8 mouse cellular contexts compared by ENCODE assay signal in the genomic region with DNA sequence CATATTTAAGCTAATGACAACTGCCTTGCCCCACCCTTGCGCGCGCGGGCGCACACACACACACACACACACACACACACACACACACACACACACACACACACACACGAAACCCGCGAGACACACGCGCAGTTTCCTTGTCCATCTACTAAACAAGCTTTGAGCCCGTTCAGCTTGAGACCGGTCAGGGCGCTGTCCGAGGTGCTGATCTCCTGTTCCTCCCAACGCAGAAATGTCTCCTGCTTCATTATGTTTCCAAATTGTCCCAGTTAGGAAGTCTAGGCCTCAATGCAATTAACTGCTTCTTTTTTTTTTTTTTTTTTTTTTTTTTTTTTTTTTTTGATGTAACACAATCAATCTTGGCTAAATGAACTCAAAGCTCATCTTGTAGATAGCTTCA. TPM values are rescaled to one million over a fixed set of nuclear protein-coding genes. Genes with fewer than 3 reads are reported as not detected.
DNase-seq lines count a peak whose midpoint lies in the region; ATAC-seq and TF ChIP-seq lines count a peak whose summit lies in the region.
"Had no signal": no experiment of that assay in that cellular context is flagged by ENCODE, and none has a peak within 500 bp of the region (broad histone marks: within the 10 kb centered on the region; RNA-seq: fewer than 3 reads in every experiment).

No protein-coding gene starts in this region.

- H3K4me3 ChIP-seq in E14TG2a.4 (replicated peaks; ENCODE audit: low read length) (peak overlapping the region; percentile 94), myocyte (no peak overlapping the region)
- H3K4me3 ChIP-seq in limb, embryonic 11.5 days (ENCODE audit: low read depth, low read length) = no peak overlapping the region

- H3K36me3 ChIP-seq in E14TG2a.4 (ENCODE audit: insufficient read depth, low read length) (peaks cover 33% of the 10 kb centered on the region), myocyte (ENCODE audit: control insufficient read depth, insufficient read depth) (no peaks in the 10 kb centered on the region)
- H3K36me3 ChIP-seq in limb, embryonic 11.5 days (ENCODE audit: control insufficient read depth, insufficient read depth, low read length) = no peaks in the 10 kb centered on the region
- H3K36me3 ChIP-seq: heart, embryonic 13.5 days had no signal

- WGBS in limb, embryonic 11.5 days = 1% methylated on average over 15 of the region's 15 CpGs

- DNase-seq in A20 (ENCODE audit: low read depth, low spot score) = peak; percentile 37
- peak; percentile 66 for DNase-seq in c-Kit-positive CD71-positive TER-119-positive erythroid progenitor cells, embryonic 14.5 days (ENCODE audit: low spot score)
- DNase-seq in gastrocnemius, postnatal 25 days = peak; percentile 44
- DNase-seq in limb, embryonic 11.5 days (ENCODE audit: low spot score) = peak; percentile 94
- peak; percentile 55 for DNase-seq in thymus, postnatal 0 days (ENCODE audit: low spot score)

- no peak for ATAC-seq in limb, embryonic 11.5 days (ENCODE audit: insufficient number of reproducible peaks, low FRiP score, low TSS enrichment, low read depth)

- peaks cover 76% of the 10 kb centered on the region for H3K4me1 ChIP-seq in E14TG2a.4 (replicated peaks; ENCODE audit: low read depth, low read length)
- H3K4me1 ChIP-seq in limb, embryonic 11.5 days (ENCODE audit: control insufficient read depth, insufficient read depth, low read length) = peaks cover 13% of the 10 kb centered on the region; the same call in 1 of the 2 replicates

- no peak overlapping the region for H3K27ac ChIP-seq in limb, embryonic 11.5 days (replicated peaks; ENCODE audit: low read depth, low read length)
- H3K27ac ChIP-seq: heart, embryonic 13.5 days had no signal

- TF ChIP-seq POLR2A in myocyte (IDR thresholded peaks at IDR 0.05; ENCODE audit: insufficient read length, low read depth) = no peak

- H3K9me3 ChIP-seq in E14TG2a.4 (ENCODE audit: low read length) = no peaks in the 10 kb centered on the region
- H3K9me3 ChIP-seq in limb, embryonic 11.5 days (ENCODE audit: control insufficient read depth, low read length) = no peaks in the 10 kb centered on the region
- H3K9me3 ChIP-seq: heart, embryonic 13.5 days had no signal

- no peaks in the 10 kb centered on the region for H3K79me2 ChIP-seq in myocyte (ENCODE audit: control insufficient read depth, insufficient read depth)

- no peak for TF ChIP-seq CTCF in E14TG2a.4 (conservative IDR thresholded peaks at IDR 0.05; ENCODE audit: low read length)

- no peak overlapping the region for H3ac ChIP-seq in myocyte (ENCODE audit: control insufficient read depth, insufficient read length)

- H3K27me3 ChIP-seq in E14TG2a.4 (ENCODE audit: insufficient read depth, low read length) = peaks cover 27% of the 10 kb centered on the region
- H3K27me3 ChIP-seq in limb, embryonic 11.5 days (ENCODE audit: control insufficient read depth, insufficient read depth, low read length) = peaks cover 55% of the 10 kb centered on the region
- peaks cover 55% of the 10 kb centered on the region for H3K27me3 ChIP-seq in myocyte (ENCODE audit: control insufficient read depth, insufficient read depth, insufficient read length)

- no peak overlapping the region for H3K4me2 ChIP-seq in limb, embryonic 11.5 days (ENCODE audit: low read depth, severe bottlenecking)
- H3K4me2 ChIP-seq in myocyte (ENCODE audit: low read depth) = no peak overlapping the region
- H3K4me2 ChIP-seq: heart, embryonic 13.5 days had no signal

- no peak overlapping the region for H3K9ac ChIP-seq in limb, embryonic 11.5 days (ENCODE audit: low read length)
- H3K9ac ChIP-seq: heart, embryonic 13.5 days had no signal

TF ChIP-seq in myocyte, 11 proteins besides CTCF, POLR2A, EP300 and RAD21:
- TF ChIP-seq REST (IDR thresholded peaks at IDR 0.05; ENCODE audit: insufficient read depth, insufficient read length) = peak; percentile 97
- no peak for TF ChIP-seq TCF3 (IDR thresholded peaks at IDR 0.05; ENCODE audit: insufficient read length, low read depth)

RNA-seq across cellular contexts. Expression of a gene that starts 1.5 kb away (rescaled TPM):
- 10 to 100 TPM; 17.0 to 23.6 TPM for total RNA-seq in gastrocnemius, postnatal 25 days (2021)
- polyA plus RNA-seq in limb, embryonic 11.5 days (2014; fragmentation: Nextera tagmentation; extraction: Ambion mirVana) = 75.2 and 94.6 TPM in 2 replicates
- polyA plus RNA-seq in myocyte (2012; fragmentation: generic; extraction: Trizol) = 19.5 TPM
- polyA plus RNA-seq in thymus, postnatal 0 days (2015; fragmentation: Nextera tagmentation; extraction: Ambion mirVana) = 104 and 120 TPM in 2 replicates

RNA-seq across cellular contexts. Expression of a gene that starts 2.0 kb away (rescaled TPM):
- not detected for total RNA-seq in gastrocnemius, postnatal 25 days (2021)
- 0.35 and 0.44 TPM in 2 replicates for polyA plus RNA-seq in limb, embryonic 11.5 days (2014; fragmentation: Nextera tagmentation; extraction: Ambion mirVana)
- not detected for polyA plus RNA-seq in myocyte (2012; fragmentation: generic; extraction: Trizol)
- 0.37 and 0.39 TPM in 2 replicates for polyA plus RNA-seq in thymus, postnatal 0 days (2015; fragmentation: Nextera tagmentation; extraction: Ambion mirVana)

RNA-seq across cellular contexts. Expression of a gene that starts 34.2 kb away (rescaled TPM):
- total RNA-seq in gastrocnemius, postnatal 25 days (2021) = 1 to 10 TPM; 3.4 to 4.1 TPM
- polyA plus RNA-seq in limb, embryonic 11.5 days (2014; fragmentation: Nextera tagmentation; extraction: Ambion mirVana) = 36.5 and 38.9 TPM in 2 replicates
- 5.6 TPM for polyA plus RNA-seq in myocyte (2012; fragmentation: generic; extraction: Trizol)
- polyA plus RNA-seq in thymus, postnatal 0 days (2015; fragmentation: Nextera tagmentation; extraction: Ambion mirVana) = 14.1 and 16.8 TPM in 2 replicates

RNA-seq across cellular contexts. Expression of a gene that starts 51.1 kb away (rescaled TPM):
- total RNA-seq in gastrocnemius, postnatal 25 days (2021) = 1 to 10 TPM; 2.3 to 3.1 TPM
- polyA plus RNA-seq in limb, embryonic 11.5 days (2014; fragmentation: Nextera tagmentation; extraction: Ambion mirVana) = 11.8 and 12.3 TPM in 2 replicates
- polyA plus RNA-seq in myocyte (2012; fragmentation: generic; extraction: Trizol) = 2.5 TPM
- polyA plus RNA-seq in thymus, postnatal 0 days (2015; fragmentation: Nextera tagmentation; extraction: Ambion mirVana) = 5.4 and 6.0 TPM in 2 replicates

Comparison
In these comparisons a context has a peak if more than half of its experiments do, and no peak if none do; other contexts are left out.
1. DNase-seq: peak in every context shown above with its lines; median percentile 94 in limb, embryonic 11.5 days; 66 in c-Kit-positive CD71-positive TER-119-positive erythroid progenitor cells, embryonic 14.5 days; 55 in thymus, postnatal 0 days; 44 in gastrocnemius, postnatal 25 days; 37 in A20.